Mouse (Mus musculus) left cerebral cortex, adult 8-10 months (tissue): ENCODE data around the gene Relch. TPM values are rescaled to one million over a fixed set of nuclear protein-coding genes. Genes with fewer than 3 reads are reported as not detected.
"Not testable (repeated sequence)": the region's sequence is repeated elsewhere in the genome, so short reads cannot be mapped to it uniquely, and the experiment has no call there.

Experiments used
- DNase-seq, 2 experiments: peaks; one replicate each; pipeline ENCODE4 v3.0.0; 2022; ENCODE audit warnings: low spot score in 2 of 2
- total RNA-seq, 4 experiments: library from RNA; stranded (reverse); gene quantifications; 2 replicates each; pipeline ENCODE4 v1.2.4; 2022

The Relch gene
- total RNA-seq, 4 experiments from 2014 or later = 78.3 to 88.5 (median 84.1) TPM

DNA sequence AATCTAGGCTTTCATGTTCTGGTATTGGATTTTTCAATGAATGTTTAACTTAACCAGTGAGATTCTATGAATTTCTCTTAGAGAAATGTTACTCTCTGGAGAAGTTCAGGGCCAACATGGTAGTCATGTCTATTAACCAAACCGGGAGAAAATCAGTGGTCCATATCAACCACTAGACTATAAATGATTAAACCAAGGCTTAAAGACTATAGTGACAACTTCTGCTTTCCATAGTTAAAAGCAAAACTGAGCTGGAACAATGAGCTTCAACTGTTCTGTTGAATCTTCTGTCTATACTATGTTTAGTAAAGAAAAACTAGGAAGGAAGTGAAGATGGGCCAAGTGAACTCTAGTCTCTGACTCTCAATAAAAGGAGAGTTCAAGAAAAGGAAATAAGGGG is 82.8 kb downstream of the Relch start:
- no peak for DNase-seq

DNA sequence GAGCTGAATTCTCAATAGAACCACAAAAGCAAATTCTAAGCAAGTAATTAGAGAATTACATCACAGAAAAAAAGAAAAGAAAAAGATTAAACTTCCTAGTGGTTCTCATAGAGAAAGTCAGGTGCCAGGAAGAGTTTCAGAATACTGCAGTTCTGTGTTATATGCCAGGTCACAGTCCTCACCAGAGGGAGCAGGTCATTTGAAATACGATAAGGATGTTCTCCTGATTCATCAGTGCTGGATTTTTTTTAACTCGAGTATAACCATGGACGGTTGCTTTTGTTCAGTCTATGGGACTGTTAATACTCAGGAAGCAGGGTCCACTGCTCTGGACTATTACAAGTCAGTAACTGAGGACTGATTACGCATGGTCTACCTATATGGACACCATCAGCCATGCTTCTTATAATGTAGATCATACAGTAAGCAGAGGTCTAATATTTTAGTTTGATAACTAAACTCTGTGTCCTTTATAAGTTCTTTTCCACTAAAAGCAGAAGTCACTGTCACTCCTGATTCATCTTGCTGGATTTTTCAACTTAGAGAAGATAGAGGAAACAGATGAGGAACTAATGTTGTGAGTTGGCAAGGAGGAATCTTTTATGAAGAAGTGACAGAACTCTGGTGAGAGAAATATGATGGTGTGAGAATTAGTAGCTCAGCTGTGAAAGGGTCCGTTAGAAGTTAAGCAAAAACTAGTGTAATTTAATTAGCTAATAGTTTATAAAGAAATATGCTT is 83.4 kb downstream of the Relch start:
- DNase-seq = no peak

DNA sequence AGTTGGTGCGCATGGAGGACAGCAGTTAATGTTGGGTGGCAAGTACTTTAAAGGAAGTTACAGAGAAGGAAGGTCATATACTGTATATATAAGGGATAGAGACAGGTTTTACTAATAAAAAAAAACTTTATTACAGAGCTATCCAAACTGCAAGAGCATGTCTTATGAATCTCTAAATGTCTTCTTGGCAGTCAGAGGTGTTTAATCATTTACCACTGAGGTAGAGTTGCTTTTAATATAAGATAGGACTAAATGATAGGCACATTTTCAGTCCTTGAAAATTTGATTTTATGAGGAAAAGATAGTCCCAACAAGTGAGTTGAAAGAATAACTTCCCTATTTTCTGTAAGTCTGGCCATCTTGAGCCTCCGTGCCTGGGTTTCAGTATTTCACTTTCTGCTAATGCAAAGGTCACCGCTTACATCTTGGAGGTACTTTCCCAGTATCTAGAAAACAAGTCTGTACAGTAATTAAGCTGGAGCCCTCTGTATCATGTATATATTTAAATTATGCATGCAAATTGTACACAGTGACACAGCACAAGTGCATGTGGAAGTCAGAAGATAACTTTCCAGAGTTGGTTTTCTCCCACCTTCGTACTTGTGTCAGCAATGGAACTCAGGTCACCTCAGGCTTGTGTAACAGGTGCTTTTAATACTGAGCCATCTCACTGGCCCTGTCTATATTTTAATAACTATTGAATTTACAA is 84.6 kb downstream of the Relch start:
- DNase-seq = no peak

DNA sequence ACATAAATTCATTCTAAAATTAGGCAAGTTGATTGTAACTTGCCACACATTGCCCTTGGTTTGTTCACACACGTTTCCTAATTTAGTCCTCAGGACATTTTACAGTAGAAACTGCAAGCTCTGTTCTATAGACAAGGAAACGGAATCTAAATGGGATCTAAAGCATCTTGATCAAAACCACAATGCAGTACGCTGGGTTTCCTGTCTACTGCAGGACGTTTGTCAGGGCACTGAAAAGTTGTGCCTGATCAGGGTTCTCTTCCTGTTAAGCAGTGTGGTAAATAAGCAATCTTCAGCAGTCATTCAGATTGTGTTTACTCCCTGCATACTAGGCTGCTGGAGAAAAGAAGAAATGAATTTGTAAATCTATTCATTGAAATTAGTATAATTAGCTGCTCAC is 88.5 kb downstream of the Relch start:
- DNase-seq = no peak

DNA sequence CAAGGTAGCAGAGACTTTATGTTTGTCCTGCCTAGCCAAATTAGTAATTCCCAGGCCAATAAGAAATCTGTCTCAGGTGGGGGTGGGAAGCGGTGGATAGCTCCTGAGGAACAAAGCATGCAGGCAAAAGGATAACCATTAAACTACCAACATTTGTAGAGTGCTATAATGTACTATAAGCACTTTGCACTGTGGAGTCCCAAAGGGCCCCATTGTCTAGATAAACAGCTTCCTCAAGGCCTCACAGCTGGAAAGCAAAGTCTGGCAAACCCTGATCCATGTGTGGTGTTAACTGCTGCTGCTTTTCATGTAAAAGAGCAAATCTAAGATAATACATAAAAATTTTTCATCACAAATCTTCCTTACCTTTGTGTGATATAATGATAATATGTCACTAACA is 89.3 kb downstream of the Relch start:
- no peak for DNase-seq

DNA sequence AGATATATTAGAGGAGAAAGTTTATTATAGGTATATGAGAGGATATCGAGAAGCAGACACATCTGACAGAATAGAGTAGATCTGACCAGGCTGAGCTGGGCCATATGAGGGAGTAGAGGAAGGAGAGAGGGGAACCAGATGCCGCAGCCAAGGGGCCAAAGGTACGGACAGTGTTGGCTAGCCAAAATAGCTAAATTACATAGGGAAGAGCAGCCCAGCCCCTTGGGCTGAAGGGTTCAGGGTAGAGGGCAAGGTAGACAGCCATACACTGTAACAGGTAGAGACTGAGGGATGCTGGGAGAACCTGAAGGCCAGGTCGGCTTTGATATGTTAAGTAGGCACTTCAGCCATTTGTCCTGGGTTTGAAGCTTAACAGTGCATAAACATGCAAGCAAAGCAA is 95.1 kb downstream of the Relch start:
- DNase-seq = no peak

DNA sequence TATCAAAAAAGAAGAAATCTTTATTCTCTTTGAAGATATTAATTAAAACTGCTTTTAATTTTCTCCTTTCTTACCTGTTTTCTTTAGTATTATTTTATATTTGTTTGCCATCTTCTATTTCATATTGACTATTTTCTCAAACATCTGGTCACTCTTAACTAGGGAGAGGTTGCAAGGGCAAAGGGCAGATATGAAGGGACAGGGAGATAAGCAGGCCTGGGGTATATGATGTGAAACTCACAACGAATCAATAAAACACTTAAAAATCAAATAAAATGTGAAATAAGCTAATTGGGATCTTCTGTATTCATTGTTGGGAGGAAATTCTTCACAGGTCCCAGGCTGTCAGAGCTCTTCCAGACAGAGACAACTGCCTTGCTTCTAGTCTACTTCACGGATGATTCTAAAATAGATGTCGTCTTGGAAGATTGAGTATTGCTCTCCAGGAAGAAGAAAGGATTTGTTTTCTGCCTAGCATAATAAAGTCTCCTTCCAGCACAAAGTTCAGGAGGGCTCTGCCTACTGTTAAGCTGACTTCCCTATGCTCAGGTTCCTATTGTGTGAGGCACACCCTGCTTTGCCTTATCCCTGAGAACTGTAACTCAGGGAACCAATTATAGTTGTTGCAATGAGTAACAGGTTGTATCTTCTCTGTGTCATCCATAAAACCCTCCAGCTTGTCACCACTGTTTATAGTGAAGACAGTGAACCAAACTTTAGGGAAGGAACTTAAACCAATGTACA is 95.9 kb downstream of the Relch start:
- DNase-seq = no peak

DNA sequence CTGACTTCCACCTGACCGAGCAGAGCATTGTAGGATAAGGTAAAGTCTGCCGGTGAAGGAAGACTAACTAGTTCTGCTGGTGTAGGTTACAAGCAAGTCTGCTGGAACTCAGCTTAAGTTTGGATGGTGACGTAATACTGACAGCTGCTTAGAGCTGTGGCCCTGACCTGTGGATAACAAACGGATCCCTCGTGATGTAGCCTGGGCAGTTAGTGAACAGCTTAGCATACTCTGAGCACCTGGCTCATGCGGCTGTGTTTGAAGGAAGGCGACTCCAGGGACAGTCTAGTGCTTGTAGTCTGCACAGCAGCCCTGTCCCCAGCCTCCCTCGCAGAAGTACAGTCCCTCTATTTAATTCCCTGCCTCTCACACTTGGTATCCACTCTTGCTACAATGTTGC is 101.9 kb downstream of the Relch start:
- no peak for DNase-seq

DNA sequence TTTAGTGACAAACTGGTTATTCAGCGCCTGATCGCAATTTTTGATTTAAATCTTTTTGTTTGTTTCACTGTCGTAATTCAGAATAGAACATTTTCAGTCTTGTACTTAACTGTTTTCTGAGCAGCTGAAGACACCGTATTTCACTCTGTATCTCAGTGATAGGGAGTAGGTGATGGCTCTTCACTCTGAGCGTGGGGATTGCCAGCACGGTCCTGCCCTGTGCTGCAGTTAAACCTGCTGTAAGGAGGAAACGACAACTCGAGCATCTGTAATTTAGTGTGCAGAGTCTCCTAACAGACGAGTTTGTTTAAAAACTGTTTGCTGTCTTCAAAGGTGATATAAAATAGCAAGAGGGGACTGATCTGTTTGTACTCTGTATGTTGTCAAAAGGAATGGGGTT is 102.4 kb downstream of the Relch start:
- not testable (repeated sequence) for DNase-seq

DNA sequence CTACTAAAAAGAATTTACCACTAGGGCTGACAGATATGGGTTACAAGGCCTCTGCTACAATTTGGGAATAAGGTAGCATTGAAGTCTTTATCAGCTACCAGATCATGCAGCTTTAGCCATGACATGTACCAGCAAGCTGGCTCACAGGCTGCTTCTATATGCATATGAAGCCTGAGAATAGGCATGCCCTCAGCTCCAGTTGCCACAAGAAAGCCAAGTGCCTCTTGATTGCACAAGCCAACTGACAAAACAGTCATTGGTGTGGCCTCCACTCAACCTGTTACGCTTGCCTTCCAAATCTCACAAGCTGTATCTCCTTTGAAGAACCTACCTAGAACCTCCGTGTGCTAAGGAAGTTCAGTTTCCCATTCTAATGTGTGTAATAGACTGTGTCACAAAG is 104.7 kb downstream of the Relch start:
- no peak for DNase-seq

DNA sequence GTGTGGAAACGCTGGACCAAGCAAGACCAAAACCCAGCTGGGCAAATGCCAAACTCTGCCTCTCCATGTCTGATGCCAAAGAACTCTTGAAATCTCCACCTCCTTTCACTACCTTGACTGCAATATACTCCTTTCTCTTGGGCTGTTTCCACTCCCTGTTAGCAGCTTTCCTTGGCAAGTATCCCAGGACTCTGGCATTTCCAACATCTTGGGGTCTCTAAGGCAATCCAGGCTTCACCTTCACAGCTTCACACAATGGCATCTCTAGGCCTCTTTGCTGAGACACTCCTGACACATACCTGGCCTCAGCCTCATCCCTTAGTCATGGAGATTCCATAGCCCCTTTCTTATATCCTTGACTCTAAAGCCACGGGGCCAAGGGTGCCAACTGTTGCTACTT is 107.0 kb downstream of the Relch start:
- DNase-seq = no peak

DNA sequence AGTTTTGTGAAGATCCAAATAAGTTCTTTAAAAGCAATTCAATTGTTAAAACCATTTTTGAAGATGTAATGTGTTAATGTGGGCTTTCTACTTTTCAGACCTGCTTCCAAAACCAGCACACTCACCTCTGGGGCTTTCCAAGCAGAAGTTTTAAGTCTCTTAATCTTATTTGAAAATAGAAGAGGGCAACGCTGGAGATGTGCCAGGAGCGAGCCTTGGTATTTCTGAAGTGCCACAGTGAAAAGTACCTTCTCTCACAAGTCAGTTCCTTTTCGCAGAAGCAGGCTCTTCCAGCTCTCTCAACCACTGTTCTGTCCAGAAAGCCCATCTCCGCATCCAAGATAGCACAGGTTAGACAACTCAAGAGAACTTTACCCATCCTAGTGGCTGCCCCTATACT is 112.8 kb downstream of the Relch start:
- no peak for DNase-seq

DNA sequence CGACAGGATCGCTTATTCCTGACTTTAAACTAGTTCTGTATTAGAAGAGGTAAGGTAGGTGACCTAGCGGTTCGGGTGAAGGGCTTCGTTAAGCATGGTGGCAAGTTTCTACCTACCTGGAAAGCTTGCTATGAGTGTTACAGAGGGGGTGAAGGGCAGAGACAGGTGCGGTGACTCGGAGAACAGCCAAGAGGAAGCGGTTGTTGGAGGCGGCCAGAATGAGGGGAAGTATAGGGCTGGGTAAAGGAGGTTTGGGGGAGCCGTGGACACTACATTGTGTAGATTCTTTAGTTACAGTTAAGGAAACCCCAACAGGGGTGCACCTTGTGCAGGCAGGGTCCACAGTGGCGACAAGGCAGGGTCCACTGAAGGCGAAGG is 116.4 kb downstream of the Relch start:
- no peak for DNase-seq

DNA sequence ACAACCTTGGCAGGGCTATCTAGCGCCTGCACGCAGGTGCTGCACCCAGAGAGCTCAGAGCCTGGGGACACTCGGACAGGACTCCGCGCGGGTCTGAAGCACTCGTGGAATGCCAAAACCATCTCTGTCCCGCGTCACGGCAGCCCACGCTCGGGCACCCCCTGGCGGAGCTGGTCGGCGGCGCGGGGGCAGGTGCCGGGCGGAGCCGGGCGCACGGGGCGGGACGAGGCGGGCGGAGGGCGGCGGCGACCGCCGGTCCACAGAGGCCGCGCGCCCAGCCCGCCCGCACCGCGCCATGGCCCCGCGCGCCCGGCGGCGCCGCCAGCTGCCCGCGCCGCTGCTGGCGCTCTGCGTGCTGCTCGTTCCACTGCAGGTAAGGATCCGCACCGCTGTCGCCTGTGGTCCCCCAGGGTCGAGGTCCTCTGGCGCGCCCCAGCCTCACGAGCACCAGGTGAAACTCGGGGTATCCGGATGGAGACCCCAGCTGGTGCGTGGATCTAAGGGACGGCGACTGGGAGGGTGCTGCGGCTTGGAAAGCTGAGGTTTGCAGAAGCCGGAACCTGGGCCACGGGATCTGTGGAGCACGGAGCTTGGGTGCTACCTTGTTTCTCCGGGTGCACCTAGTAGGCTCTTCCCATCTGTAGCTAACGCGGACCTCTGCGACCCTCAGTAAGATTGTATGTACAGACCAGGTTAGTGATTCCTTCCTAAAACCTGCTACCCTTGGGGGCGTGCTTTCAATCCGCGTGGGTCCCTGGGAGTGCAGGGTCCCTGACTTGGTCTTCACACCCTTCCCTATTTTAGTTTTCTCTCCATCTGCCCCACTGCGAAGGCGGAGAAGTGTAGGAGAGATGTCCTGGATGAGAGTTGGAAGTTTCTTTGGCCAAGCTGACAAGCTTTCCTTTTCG is 117.0 kb downstream of the Relch start, which contains the start of gene Tnfrsf11a:
Tnfrsf11a (plus strand) TSS at position 262 of the 908 bp plus-strand sequence.
- peak in 1 of 2 experiments; percentile 34 for DNase-seq

DNA sequence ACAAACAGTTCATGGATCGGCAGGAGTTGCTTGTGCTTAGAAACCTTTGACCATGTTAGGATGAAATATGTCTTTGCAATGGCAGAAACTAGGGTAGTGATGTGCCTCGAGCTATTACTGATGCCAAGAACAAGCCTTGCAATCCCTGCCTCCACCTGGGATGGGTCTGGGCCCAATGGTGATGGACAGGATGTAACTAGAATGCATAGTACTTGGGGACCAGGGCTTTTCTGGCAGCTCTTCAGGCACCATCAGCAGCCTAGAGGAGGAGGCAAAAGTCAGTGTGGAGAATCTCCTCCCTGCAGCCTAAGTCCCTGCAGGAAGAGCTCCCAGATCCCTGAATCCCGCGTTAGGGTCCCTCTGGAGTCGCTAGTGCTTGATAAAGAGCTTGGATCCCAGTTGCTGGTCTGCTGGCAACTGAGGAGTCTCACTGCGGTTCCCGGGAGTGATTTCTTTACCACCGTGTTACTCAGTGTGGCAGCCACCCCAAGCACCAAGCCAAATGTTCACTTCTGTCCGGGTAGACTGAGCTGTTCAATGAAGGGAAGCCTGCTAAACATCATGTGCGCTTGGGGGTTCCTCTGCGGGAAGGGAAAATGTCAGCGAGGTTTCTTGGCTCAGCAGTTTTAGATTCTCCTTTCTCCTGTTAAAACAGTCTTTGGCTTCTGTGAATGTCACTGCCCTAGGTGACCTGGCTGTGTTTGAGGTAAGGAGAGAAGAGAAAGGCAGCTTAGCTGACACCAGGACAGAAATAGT is 117.9 kb downstream of the Relch start:
- DNase-seq = peak in 1 of 2 experiments; percentile 18

DNA sequence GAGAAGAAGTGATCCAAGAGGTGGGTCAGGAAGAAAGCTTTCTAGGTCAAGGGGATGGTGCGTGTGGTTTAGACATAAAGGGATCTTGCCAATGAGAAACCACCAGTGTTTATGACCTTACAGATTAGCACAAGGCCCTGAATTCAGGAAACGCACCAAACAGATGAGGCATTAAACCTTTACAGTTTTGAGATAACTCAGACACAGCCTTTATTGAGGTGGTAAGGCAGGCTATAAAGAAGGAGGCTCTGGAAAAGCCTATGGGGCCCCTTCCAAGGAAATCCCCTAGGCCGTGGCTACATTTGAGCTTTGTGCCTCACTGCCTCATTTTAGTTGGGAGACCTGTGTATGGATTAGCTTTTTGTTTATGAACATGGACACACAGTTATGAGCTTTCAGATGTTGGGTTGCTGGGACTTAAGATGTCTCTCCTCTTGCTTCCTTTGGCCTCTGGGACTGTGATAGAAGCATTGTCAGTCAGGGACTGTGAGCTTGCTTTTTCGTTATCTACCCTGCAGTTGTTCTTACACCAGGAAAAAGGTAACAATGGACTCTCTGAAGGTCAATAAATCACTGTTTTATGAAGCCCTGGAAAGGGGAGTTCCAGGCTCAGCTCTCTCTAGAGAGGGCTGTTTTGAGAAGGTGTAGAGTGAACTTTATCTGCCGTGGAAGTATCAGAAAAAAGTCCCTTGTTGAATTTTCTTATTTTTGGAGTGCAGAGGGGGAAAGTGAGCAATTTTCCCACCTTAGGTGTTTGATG is 120.8 kb downstream of the Relch start:
- no peak for DNase-seq

DNA sequence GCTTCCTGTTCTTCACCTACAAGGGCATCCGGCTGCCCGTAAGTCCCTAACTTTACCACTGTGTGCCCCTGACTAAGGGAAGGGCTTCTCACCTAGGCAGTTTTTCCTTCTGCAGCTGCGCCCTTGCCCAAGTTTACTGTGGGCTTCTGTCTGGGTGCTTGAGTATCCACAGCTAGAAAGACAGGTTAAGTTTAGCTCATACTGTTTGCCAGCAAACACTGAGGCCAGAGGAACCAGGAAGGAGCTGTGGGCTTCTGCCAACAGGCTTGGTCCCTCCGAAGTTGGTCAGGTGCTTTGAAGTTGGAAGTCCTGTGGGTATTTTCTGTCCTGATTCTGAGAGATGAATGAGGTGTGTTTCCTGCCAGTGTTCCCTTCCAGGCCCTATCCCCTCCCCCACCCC is 121.5 kb downstream of the Relch start:
- DNase-seq = no peak

DNA sequence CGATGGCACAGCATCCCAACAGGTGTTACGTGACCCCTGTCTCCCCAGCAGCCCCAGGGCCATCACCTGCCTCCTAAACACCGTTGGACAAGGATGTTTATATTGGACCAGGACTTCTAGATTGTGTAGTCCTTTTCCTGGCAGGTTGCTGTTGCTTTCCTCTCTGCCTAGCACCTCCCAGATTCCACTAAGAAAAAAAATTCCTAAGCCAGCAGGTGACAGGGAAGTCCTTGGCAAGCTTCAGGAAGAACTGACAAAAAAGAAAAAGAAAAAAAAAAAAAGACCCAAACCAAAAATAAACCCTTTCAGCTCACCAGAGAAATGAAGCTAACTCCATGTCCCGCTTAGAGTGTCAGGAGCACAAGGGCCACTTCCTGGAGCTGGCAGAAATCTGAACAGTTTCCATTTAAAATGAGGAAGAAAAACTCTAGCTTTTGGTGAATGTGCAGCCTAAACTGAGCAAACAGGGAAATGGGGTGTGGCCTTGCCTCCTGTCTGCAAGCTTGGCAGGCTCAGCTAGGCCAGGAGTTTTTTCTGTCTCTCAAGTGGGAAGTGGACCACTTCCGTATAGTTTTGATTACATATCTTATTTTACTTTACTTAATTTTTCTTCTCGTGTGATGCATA is 123.2 kb downstream of the Relch start:
- DNase-seq = no peak

DNA sequence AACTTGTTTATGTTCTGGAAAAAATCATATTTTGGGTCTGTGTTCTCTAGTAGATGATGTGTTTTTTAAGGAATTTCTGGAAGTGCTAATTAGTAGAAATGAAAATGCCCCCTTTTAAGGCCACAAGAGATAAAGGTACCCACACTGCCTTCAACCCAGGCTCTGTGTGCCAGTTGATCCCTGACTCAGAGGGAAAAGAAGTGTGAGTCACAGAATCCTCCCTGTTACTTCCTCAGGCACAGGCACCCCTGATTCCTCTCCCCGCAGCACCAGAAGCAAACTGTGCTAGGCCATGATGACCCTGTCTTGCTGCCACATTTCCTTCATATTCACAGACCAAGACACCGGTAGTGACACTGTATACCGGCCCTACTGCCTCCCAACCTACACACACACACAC is 126.4 kb downstream of the Relch start:
- no peak for DNase-seq
